Mouse (Mus musculus): ENCODE data around the gene Anapc15-ps.

Gene Anapc15-ps

GRCm38 (mm10) chr10:95673351-95673750, at the start of gene Anapc15-ps:
Gene Anapc15-ps, minus strand, starts transcription at chr10:95673451.
- no peak for DNase-seq (ENCODE audit: low spot score)

GRCm38 (mm10) chr10:95722203-95722611, 49.0 kb upstream of the Anapc15-ps start:
- DNase-seq (ENCODE audit: low spot score): no peak

GRCm38 (mm10) chr10:95720181-95720798, 47.0 kb upstream of the Anapc15-ps start:
- DNase-seq (ENCODE audit: low spot score): no peak

GRCm38 (mm10) chr10:95719472-95719871, 46.2 kb upstream of the Anapc15-ps start:
- no peak for DNase-seq (ENCODE audit: low spot score)

GRCm38 (mm10) chr10:95718760-95719159, 45.5 kb upstream of the Anapc15-ps start:
- no peak for DNase-seq (ENCODE audit: low spot score)

GRCm38 (mm10) chr10:95717106-95717680, 43.9 kb upstream of the Anapc15-ps start:
- DNase-seq (ENCODE audit: low spot score): no peak

GRCm38 (mm10) chr10:95715687-95716086, 42.4 kb upstream of the Anapc15-ps start:
- DNase-seq (ENCODE audit: low spot score): no peak

GRCm38 (mm10) chr10:95712221-95712620, 39.0 kb upstream of the Anapc15-ps start:
- DNase-seq (ENCODE audit: low spot score): no peak

- DNase-seq (ENCODE audit: low spot score): no peak
These were observed 36.8 kb upstream of the Anapc15-ps start for GRCm38 (mm10) chr10:95709903-95710660.

GRCm38 (mm10) chr10:95709143-95709880, 36.1 kb upstream of the Anapc15-ps start:
- no peak for DNase-seq (ENCODE audit: low spot score)

GRCm38 (mm10) chr10:95708001-95708400, 34.8 kb upstream of the Anapc15-ps start:
- DNase-seq (ENCODE audit: low spot score): no peak

GRCm38 (mm10) chr10:95706867-95707266, 33.6 kb upstream of the Anapc15-ps start:
- no peak for DNase-seq (ENCODE audit: low spot score)

GRCm38 (mm10) chr10:95705747-95706146, 32.5 kb upstream of the Anapc15-ps start:
- DNase-seq (ENCODE audit: low spot score): no peak

- DNase-seq (ENCODE audit: low spot score): peak; percentile 65
These were observed 31.6 kb upstream of the Anapc15-ps start for GRCm38 (mm10) chr10:95704847-95705246.

GRCm38 (mm10) chr10:95703730-95704129, 30.5 kb upstream of the Anapc15-ps start:
- no peak for DNase-seq (ENCODE audit: low spot score)

GRCm38 (mm10) chr10:95700422-95700821, 27.2 kb upstream of the Anapc15-ps start:
- DNase-seq (ENCODE audit: low spot score): no peak

GRCm38 (mm10) chr10:95698920-95699714, 25.9 kb upstream of the Anapc15-ps start:
- no peak for DNase-seq (ENCODE audit: low spot score)

- no peak for DNase-seq (ENCODE audit: low spot score)
These were observed 23.0 kb upstream of the Anapc15-ps start for GRCm38 (mm10) chr10:95696253-95696641.

GRCm38 (mm10) chr10:95695603-95696252, 22.5 kb upstream of the Anapc15-ps start:
- DNase-seq (ENCODE audit: low spot score): peak; percentile 72

GRCm38 (mm10) chr10:95694559-95695251, 21.5 kb upstream of the Anapc15-ps start:
- DNase-seq (ENCODE audit: low spot score): no peak
